Mouse (Mus musculus) hindbrain, embryonic 16.5 days (tissue): ENCODE results near the gene Bcor. TPM values are rescaled to one million over a fixed set of nuclear protein-coding genes. Genes with fewer than 3 reads are reported as not detected.

Experiments
- ATAC-seq: fragments of 200-750 bp; cut with Nextera tagmentation; 2 replicates; pipeline ENCODE4 v1.8.0; 2017; ENCODE audit warnings: moderate TSS enrichment, moderate library complexity
- H3K27ac ChIP-seq: fragments of 300-500 bp; sonication (generic); 2 replicates; pipeline ENCODE4 v1.5.1; 2014; ENCODE audit warnings: low read depth, mild to moderate bottlenecking, control low read depth, low read length, moderate library complexity
- H3K27me3 ChIP-seq: fragments of 300-500 bp; sonication (generic); replicated peaks from 2 replicates; pipeline ENCODE4 v1.6.1; 2014; ENCODE audit warnings: low read length; ENCODE audit not compliant: control insufficient read depth, insufficient read depth
- H3K36me3 ChIP-seq: fragments of 300-500 bp; sonication (generic); 2 replicates; pipeline ENCODE4 v1.6.1; 2014; ENCODE audit warnings: mild to moderate bottlenecking, low read length, moderate library complexity, mixed read lengths; ENCODE audit not compliant: control insufficient read depth, insufficient read depth
- H3K4me1 ChIP-seq: fragments of 300-500 bp; sonication (generic); 2 replicates; pipeline ENCODE4 v1.6.1; 2014; ENCODE audit warnings: low read depth, low read length; ENCODE audit not compliant: control insufficient read depth, insufficient read depth
- H3K4me2 ChIP-seq: fragments of 300-500 bp; sonication (generic); 2 replicates; pipeline ENCODE4 v1.6.1; 2014; ENCODE audit warnings: mild to moderate bottlenecking, low read length, control low read depth, moderate library complexity
- H3K4me3 ChIP-seq: fragments of 300-500 bp; sonication (generic); 2 replicates; pipeline ENCODE4 v1.5.1; 2014; ENCODE audit warnings: mild to moderate bottlenecking, low read length, control low read depth, moderate library complexity
- H3K9ac ChIP-seq: fragments of 300-500 bp; sonication (generic); 2 replicates; pipeline ENCODE4 v1.6.1; 2014; ENCODE audit warnings: low read depth, mild to moderate bottlenecking, control low read depth, low read length, moderate library complexity
- H3K9me3 ChIP-seq: fragments of 300-500 bp; sonication (generic); 2 replicates; pipeline ENCODE4 v1.6.1; 2014; ENCODE audit warnings: mild to moderate bottlenecking, low read length, moderate library complexity; ENCODE audit not compliant: control insufficient read depth
- WGBS: fragments of 180-500 bp; shearing (Covaris S2); extraction: QIAGEN DNeasy Blood & Tissue Kit; methylation state at CpG from one replicate; pipeline ENCODE4 v1.1.7; 2014; 5-methylcytosine and 5-hydroxymethylcytosine counted together
- polyA plus RNA-seq: library from polyadenylated mRNA; unstranded; fragments of >200 nt; fragmentation: Nextera tagmentation; extraction: Ambion mirVana; gene quantifications from 2 replicates; pipeline ENCODE4 v1.2.1, GENCODE M21; 2015

Bcor gene
- polyA plus RNA-seq, 1 experiment from 2014 or later = 11.2 TPM

- Histone ChIP-seq H3K36me3 (no peaks in the 10 kb centered on the region), H3K4me2 (no peak overlapping the region), H3K9ac (no peak overlapping the region), H3K27ac (no peak overlapping the region), H3K27me3 (peaks cover 44% of the 10 kb centered on the region), H3K4me3 (no peak overlapping the region), H3K9me3 (no peaks in the 10 kb centered on the region), H3K4me1 (peaks cover 22% of the 10 kb centered on the region)
- no peak for ATAC-seq
- 16% methylated on average over 18 of the region's 18 CpGs for WGBS
These were observed 74.9 kb downstream of the Bcor start for GRCm38 (mm10) chrX:12085290-12085689.

DNA sequence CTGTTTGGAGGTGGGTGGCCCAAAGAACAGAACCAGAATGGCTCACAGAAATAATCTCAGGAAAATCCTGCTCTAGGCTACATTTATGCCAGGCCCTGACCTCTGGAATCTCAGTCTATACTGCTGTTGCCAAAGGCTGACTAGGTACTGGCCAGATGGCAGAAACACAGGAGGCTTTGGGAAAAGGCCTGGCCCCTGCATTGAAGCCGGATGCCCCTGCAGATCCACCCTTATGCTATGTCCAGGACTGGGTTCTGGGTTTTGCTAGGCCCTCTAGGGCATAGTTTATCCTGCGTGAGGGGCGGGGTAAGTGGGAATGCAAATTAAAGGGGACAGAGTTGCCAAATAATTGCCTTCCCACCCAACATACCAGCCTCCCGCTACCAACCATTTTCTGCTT lies 75.5 kb downstream of the Bcor start:
- H3K9ac ChIP-seq = no peak overlapping the region
- H3K27me3 ChIP-seq = peaks cover 42% of the 10 kb centered on the region
- no peaks in the 10 kb centered on the region for H3K9me3 ChIP-seq
- ATAC-seq = no peak
- no peak overlapping the region for H3K4me3 ChIP-seq
- H3K4me2 ChIP-seq = no peak overlapping the region
- H3K4me1 ChIP-seq = peaks cover 16% of the 10 kb centered on the region
- no peak overlapping the region for H3K27ac ChIP-seq
- H3K36me3 ChIP-seq = no peaks in the 10 kb centered on the region
- 36% methylated on average over 4 of the region's 4 CpGs for WGBS

DNA sequence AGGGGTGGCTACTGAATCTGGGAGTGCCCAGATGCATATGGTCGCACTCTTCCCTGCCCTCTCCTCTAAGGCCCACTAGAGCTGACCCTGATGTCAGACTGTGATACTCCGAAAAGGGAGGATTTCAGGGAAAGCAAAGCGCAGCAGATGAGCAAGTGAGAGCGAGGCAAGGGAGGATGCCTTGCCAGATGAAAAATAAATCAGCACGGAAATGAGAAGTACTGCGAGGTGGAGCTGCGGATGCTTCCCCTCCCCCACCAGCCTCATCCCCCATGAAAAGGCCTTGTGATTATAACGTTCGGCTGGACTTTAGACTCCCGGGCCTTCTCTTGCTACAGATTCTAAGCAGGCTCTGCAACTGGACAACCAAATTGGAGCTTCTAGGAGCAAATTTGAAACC lies 76.5 kb downstream of the Bcor start:
- Histone ChIP-seq H3K9me3 (no peaks in the 10 kb centered on the region), H3K27me3 (peaks cover 37% of the 10 kb centered on the region), H3K9ac (no peak overlapping the region), H3K4me3 (no peak overlapping the region), H3K4me2 (no peak overlapping the region), H3K4me1 (peaks cover 7% of the 10 kb centered on the region; the same call in 1 of the 2 replicates), H3K27ac (no peak overlapping the region), H3K36me3 (no peaks in the 10 kb centered on the region)
- WGBS = 37% methylated on average over 10 of the region's 10 CpGs
- no peak for ATAC-seq

DNA sequence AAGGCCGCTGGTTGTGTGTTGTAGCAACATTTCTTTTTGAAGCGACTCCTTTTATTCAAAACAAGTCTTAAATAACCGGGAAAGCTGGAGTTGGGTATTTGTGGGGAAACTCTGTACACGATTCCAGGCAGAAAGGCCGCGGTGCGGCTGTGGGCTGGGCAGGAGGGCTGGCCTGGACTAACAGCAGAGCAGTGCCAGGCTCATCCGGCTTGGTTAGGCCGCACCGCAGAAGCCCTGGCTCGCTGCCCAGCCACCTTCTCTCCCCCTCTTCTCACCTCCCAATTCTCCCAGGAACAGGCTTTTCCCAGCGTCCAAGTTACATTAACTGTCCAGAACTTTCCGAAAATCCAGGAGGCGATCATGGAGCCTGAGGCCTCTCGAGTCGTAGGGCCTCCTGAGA lies 77.4 kb downstream of the Bcor start:
- H3K9ac ChIP-seq = no peak overlapping the region
- WGBS = 22% methylated on average over 16 of the region's 16 CpGs
- H3K36me3 ChIP-seq = no peaks in the 10 kb centered on the region
- no peak overlapping the region for H3K4me3 ChIP-seq
- H3K4me1 ChIP-seq = peaks cover 5% of the 10 kb centered on the region; the same call in 1 of the 2 replicates
- H3K27ac ChIP-seq = no peak overlapping the region
- peaks cover 39% of the 10 kb centered on the region for H3K27me3 ChIP-seq
- no peak for ATAC-seq
- no peak overlapping the region for H3K4me2 ChIP-seq
- H3K9me3 ChIP-seq = no peaks in the 10 kb centered on the region

DNA sequence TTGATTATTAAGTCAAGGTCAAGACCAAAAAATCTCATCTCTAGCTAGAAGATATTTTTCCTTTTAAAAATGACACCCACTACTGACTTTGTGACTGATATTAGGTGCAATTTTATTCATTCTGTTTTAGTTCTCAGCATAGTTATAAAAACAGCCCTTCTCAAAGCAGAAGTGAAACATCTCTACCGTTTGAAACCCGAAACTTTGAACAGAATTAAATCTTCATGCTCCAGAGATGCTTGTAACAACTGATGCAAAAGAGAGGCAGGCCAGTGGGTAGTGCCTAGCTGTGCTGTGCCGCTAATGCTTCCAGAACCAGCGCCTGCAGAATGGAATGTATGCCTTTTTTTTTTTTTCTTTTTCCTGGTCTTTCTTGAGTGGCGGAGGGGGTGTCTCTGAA lies 78.0 kb downstream of the Bcor start:
- Histone ChIP-seq H3K27me3 (peaks cover 37% of the 10 kb centered on the region; the same call in 1 of the 2 replicates), H3K36me3 (no peaks in the 10 kb centered on the region), H3K4me1 (peaks cover 5% of the 10 kb centered on the region; the same call in 1 of the 2 replicates), H3K9me3 (no peaks in the 10 kb centered on the region), H3K4me2 (no peak overlapping the region), H3K4me3 (no peak overlapping the region), H3K27ac (no peak overlapping the region), H3K9ac (no peak overlapping the region)
- WGBS = 44% methylated on average over 5 of the region's 5 CpGs
- no peak for ATAC-seq

DNA sequence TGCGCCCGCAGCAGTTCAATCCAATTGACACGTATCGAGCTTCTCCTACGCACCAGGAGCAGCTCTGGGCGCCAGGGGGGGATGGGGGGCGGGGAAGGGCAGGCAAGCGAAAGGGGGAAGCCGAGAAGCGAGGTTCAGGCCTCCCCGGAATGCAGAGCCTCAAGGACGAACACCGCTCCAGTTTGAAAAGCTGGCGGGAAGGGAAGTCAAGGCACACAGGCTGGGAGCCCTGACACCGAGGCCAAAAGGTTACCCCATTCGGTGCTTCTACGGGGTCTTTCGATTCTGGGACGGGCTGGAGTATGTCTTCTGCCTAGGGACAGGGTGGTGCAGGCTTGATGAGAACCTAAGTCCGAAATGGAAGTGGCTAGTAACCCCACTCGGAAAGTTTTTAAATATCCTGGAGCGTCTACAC lies 78.4 kb downstream of the Bcor start:
- Histone ChIP-seq H3K27me3 (peaks cover 40% of the 10 kb centered on the region; the same call in 1 of the 2 replicates), H3K9ac (no peak overlapping the region), H3K36me3 (no peaks in the 10 kb centered on the region), H3K4me3 (peak overlapping the region; percentile 60; the same call in 1 of the 2 replicates), H3K9me3 (no peaks in the 10 kb centered on the region), H3K4me2 (peak overlapping the region; percentile 72), H3K4me1 (peaks cover 3% of the 10 kb centered on the region; the same call in 1 of the 2 replicates), H3K27ac (no peak overlapping the region)
- 14% methylated on average over 22 of the region's 22 CpGs for WGBS
- no peak for ATAC-seq

GRCm38 (mm10) chrX:12080904-12081740 lies 79.0 kb downstream of the Bcor start:
- H3K4me3 ChIP-seq = peak overlapping the region; percentile 60
- H3K36me3 ChIP-seq = no peaks in the 10 kb centered on the region
- H3K4me1 ChIP-seq = peaks cover 4% of the 10 kb centered on the region
- peak overlapping the region; percentile 73 for H3K9ac ChIP-seq
- no peaks in the 10 kb centered on the region for H3K9me3 ChIP-seq
- peak overlapping the region; percentile 57; the same call in 1 of the 2 replicates for H3K27ac ChIP-seq
- peak; percentile 6; the same call in 1 of the 2 replicates for ATAC-seq
- peaks cover 40% of the 10 kb centered on the region; the same call in 1 of the 2 replicates for H3K27me3 ChIP-seq
- H3K4me2 ChIP-seq = peak overlapping the region; percentile 72
- 2% methylated on average over 52 of the region's 61 CpGs for WGBS

GRCm38 (mm10) chrX:12080095-12080903 lies 79.9 kb downstream of the Bcor start:
- peak overlapping the region; percentile 73 for H3K9ac ChIP-seq
- no peaks in the 10 kb centered on the region for H3K36me3 ChIP-seq
- peak; percentile 46 for ATAC-seq
- H3K27me3 ChIP-seq = peaks cover 37% of the 10 kb centered on the region; the same call in 1 of the 2 replicates
- H3K9me3 ChIP-seq = no peaks in the 10 kb centered on the region
- peak overlapping the region; percentile 72 for H3K4me2 ChIP-seq
- H3K4me1 ChIP-seq = peaks cover 4% of the 10 kb centered on the region
- WGBS = under 1% methylated on average over 31 of the region's 97 CpGs
- peak overlapping the region; percentile 60 for H3K4me3 ChIP-seq
- H3K27ac ChIP-seq = peak overlapping the region; percentile 83
